Mouse (Mus musculus) induced T-regulatory cell, adult 2 months (primary cell): Measurements from ENCODE around the gene Rdh16.
"Not testable (repeated sequence)": the region's sequence is repeated elsewhere in the genome, so short reads cannot be mapped to it uniquely, and the experiment has no call there.

Experiments used
- DNase-seq: peaks from one replicate; pipeline ENCODE4 v3.0.0-alpha.2; 2012; ENCODE audit warnings: low read depth

Rdh16 gene

GRCm38 (mm10) chr10:127800891-127801290, at the start of gene Rdh16:
Gene Rdh16 (plus strand): TSS chr10:127801152.
- DNase-seq: no peak

DNA sequence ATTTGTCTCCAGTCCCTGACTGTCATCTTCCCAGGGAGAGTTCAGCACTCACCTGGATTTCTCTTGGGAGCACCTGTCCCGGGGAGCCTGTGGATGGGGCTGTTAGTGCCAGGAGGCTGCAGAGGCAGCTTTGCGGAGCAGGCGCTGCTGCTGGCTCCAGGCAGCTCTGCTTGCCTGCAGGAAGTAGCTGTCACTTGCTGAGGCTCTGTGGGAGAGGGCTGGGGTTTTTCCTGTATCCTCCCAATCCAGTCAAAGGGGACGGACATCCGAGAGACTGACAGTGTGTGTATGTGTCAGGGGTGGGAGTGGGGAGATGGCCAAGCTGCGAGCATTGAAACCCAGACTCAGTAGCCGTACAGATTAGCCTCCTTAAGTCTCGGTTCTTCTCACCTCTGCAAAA, 49.4 kb upstream of the Rdh16 start, which contains the start of gene Gpr182:
Gene Gpr182, minus strand, starts transcription at position 185 of the 400 bp plus-strand sequence.
- no peak for DNase-seq

DNA sequence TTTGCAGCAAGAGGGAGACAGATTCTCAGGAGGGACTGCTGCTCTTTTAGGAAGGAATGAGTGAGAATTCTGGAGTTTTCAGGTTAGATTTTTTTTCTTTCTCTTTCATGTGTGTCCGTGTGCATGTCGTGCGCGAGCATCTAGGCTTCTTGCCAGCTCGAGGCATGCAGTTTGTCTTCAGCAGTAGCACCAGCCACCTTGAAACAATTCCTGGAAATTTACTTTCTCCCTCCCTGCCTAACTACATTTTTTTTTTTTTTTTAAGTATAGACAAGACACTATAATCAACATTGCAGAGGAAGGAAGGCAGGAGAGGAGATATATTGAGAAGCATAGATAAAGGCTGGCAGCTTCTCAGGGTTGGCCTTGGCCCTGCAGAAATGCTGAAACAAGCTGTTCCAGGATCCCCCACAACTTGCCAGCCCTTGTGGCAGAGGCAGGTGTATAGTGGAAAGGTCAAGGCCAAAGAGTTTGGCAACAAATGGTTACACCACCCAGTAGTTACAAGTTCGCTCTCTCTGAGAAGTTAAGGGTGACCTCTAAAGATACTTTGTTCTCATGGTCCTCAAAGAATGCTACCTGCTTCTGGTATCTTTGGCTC, 46.3 kb upstream of the Rdh16 start:
- no peak for DNase-seq

DNA sequence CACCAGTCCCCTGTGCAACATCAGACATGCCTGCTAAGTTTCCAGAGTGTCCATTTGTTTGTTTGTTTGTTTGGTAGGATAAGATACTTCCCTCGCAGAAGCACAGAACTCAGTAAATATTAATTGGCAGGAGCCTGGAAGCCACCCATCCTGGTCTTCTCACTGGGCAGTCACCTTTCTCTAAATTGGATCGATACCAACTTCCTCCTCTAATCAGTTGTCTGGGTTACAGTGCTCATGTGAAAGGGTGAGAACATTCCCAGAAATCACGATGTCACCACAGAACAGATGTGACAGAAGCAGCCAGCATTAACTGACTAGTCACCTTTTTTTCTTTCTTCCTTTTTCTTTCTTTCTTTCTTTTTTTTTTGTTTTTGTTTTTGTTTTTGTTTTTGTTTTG, 45.7 kb upstream of the Rdh16 start:
- DNase-seq: no peak

- no peak for DNase-seq
These were observed 45.0 kb upstream of the Rdh16 start for GRCm38 (mm10) chr10:127755770-127756468.

DNA sequence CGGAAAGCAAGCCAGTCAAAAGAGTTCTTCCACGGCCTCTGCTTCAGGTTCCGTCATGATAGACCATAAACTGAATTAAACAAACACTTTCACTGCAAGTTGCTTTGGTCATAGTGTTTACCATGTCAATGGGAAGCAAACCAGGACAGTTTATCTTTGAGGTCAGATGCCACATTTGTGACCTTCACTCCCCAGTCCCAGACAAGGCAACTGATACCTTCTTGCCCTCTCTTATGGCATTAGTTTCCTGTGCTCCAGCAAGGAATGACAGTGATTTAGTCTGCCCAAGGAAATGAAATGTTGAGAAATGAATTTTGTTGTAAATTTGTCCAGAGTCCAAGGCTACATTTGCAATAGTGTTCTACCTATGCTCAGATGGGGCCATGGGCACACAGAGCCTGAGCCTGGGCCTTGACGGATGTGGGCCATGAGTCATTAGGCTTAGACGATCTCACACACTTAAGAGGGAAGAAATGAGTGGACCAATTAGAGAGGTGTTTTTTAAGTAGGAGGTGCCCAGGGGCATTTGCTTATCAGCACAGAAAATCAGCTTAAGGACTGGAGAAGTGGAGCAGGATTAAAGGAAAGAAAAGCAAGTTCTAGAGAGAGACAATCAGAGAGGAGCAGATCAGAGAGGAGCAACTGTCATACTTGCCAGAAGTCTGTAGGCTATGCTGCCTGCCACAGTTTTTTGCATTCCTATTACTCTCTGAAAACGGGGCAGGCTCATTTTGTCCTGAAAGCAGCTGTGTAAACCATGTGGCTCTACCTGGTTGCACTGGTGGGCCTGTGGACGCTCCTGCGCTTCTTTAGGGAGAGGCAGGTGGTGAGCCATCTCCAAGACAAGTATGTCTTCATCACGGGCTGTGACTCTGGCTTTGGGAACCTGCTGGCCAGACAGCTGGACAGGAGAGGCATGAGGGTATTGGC, 41.5 kb upstream of the Rdh16 start, which contains the start of the genes Rdh1 and Rdh16f1:
Gene Rdh1, plus strand, starts transcription at position 541 of the 930 bp plus-strand sequence.
Gene Rdh16f1, plus strand, starts transcription at position 607 of the 930 bp plus-strand sequence.
- peak; percentile 49 for DNase-seq

- not testable (repeated sequence) for DNase-seq
These were observed 38.0 kb upstream of the Rdh16 start for GRCm38 (mm10) chr10:127762926-127763325.

DNA sequence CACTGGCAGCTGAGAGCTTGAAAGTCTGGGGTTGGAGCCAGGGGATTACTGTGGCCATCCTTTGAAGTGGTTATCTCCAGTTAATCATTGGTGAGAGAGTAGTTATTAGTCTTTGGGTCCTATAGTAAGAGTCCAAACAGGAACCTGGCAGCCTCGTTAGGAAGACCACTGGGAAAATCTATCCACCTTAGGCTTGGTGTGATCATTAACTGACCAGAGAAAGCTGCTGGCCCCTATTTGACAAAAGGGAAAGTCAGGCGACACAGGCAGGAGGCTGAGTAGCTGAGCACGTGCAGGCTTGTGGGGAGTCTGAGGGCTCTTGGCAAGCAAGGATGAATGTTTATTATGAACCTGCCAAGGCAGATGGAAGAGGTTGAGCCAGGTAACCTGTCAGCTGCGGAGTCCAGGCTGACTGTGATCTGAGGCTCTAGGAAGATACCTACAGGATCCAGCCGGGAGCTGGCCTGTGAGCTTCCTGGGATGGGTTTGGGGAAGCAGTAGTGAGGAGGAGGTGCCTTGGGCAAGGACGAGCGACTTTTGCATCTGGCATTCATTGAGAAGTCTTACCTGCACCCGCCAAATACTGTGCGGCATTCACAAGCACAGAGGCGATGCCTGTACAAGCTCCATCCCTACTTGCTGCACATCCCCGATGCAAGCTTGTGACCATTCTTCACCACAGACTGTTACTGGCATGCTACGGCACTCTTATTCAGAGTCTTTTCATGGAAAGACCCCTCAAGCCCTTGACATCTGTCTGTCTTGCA, 36.9 kb upstream of the Rdh16 start:
- no peak for DNase-seq

DNA sequence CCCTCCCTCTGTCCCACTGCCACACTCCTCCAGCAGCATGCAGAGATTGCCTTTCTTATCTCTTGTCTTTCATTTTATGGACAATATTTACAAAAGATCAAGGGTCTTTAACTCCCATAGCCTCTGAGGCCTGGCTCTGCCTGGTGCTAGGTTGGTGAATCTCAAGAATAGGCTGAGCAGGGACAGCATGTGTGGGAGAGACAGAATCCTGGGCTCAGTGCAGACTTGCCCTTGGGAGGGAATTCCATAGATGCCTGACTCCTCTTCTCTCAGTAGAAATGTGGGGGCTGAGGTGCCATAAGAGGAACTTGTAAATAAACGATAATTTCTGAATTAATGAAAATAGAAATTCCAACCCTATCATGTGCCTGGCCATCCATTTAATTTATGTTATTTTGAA, 34.4 kb upstream of the Rdh16 start:
- no peak for DNase-seq

- no peak for DNase-seq
These were observed 24.9 kb upstream of the Rdh16 start, which contains the start of gene Rdh9 for GRCm38 (mm10) chr10:127776011-127776410. Gene Rdh9 (plus strand): TSS chr10:127776386.

DNA sequence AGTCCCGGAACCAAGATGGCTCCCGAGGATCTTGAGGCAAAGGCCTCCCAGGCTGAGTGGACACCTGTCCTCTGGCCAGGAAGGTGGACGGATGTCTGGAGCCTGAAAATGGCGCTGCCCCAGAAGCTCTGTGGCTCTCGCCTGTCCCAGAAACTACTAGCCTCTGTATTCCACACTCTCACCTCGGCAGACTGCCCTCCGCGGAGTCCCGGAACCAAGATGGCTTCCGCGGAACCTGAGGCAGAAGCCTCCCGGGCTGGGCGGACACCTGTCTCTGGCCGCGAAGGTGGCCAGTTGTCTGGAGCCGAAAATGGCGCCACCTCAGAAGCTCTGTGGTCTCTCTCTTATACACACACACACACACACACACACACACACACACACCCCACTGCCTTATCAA, 18.6 kb upstream of the Rdh16 start:
- DNase-seq: not testable (repeated sequence)

DNA sequence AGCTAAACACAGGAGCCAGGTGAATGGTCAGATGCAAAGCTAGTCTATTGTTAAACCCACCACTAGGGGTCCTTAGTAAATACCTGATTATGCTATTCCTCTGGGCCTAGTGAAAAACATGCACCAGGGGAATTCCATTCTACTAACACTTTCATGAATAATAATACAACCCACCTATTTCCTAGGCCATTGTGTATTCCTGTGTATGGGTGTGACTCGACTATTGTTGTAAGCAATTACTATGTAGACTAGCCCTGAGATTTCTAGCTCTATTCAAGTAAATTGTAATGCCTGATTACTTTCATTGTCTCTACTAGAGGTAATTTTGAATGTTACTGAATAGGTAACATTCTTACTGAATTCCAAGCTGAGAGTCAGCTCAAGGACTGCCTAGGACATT, 15.5 kb upstream of the Rdh16 start:
- DNase-seq: not testable (repeated sequence)

DNA sequence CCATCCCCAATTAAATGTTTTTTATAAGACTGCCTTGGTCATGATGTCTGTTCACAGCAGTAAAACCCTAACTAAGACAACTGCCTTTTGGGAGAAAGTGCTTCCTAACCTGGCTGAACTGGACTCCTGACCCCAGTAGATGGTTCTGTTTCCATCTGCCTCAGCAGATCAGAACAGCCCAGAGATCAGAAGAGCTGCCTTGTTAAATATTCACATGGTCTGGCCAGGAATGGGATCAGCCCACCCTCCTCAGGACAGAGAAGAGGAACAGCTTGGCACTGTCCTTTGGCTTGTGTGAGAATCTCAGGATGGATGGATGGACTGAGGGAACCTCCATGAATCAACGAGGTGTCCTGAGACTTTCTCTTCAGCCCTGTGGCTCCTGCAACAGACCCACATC, 1.7 kb upstream of the Rdh16 start:
- no peak for DNase-seq

DNA sequence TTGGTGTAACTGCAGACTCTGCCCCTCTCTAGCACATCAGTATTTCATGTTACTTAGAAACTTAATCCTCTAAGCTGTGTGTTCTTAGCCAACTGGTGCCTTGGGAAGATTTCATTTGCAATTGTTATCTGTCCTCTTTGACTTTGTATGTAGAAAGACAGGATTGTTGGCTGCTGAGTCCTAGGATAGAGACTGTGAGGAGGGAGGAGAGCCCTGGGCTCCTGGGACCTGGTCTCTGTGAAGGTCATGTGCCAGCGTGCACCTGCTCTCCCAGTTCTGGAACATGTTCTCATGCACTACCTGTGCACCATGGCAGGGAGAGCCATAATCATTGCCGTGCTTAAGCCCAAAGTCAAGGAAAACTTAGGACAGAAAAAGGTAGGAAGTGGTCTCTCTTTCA, 660 bp downstream of the Rdh16 start:
- no peak for DNase-seq

DNA sequence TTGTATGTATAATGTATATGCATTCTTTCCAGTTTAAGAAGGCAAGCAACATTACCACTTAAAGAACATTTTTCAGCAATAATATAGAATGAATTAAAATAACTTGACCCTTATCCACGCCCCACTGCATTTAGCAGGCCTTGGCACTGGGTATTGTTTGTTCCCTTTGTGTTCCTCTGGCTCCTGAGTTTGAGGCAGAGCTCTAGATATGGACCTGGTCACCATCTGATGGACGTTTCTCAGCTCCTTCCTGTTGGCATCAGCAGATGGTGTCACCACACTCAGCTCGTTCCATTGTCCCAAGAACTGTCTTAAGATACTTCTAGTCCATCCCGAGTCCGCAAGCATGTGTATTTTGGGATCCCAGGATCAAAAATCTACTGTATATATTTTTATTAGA, 1.3 kb downstream of the Rdh16 start:
- no peak for DNase-seq

GRCm38 (mm10) chr10:127804416-127804815, 3.5 kb downstream of the Rdh16 start:
- no peak for DNase-seq

DNA sequence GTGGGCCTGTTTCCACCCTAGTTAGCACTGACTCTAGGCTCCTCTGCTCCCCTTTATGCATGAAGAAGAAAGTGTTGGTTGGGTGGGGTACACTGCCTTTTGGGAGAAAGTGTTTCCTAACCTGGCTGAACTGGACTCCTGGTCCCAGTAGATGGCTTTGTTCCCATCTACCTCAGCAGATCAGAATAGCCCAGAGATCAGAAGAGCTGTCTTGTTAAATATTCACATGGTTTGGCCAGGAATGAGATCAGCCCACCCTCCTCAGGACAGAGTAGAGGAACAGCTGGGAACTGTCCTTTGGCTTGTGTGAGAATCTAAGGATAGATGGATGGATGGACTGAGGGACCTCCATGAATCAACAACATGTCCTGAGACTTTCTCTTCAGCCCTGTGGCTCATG, 14.9 kb downstream of the Rdh16 start:
- DNase-seq: no peak

DNA sequence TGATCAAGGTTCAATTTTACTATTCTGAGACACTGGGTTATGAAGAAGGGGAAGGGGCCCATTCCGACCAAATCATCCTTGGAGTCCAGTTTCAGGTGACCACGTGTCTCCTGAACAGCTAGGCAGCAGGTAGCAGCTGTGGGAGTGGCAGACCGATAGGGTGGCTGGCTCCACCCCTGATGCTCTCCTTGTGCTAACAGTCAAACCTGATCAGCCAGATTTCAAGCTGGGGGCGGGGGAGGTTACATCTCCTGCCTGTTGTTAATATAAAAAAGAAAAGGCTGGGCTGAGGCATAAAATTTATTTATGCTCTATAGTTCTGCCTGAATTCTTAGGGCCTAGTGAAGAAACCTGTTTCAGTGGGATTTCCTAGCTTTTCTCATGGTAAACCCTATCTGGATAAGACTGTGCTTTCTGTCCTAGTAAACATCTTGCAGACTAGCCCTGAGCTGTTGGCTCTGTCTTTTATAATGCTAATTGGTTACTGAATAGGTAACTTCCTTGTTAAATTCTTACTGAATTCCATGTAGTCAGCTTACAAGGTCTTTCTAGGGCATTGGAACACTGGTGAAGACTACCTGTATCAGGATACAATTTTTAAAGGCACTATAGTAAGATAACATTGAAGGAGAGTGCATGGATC, 16.4 kb downstream of the Rdh16 start:
- DNase-seq: not testable (repeated sequence)

- DNase-seq: not testable (repeated sequence)
These were observed 20.9 kb downstream of the Rdh16 start for GRCm38 (mm10) chr10:127821806-127822205.

- peak; percentile 40 for DNase-seq
These were observed 24.4 kb downstream of the Rdh16 start for GRCm38 (mm10) chr10:127825386-127825785.

DNA sequence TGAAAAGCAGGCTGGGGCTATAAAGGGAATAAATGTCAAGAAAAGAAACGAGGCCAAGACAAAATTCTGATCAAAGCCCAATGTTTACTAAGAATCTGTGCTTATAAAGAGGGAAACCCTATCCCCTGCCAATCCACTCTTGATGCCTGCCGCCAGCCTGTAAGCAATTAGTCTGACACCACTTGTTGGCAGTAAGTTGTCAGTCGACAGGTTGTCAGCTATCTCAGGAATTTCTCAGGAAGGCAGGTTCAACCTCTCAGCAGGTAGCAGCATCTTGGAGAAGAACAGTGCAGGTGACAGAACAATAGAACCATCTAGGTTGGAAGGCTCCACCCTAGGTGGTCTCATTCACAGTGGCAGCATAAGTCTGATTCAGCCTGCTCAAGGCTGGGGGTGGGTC, 28.2 kb downstream of the Rdh16 start:
- no peak for DNase-seq
